Mouse (Mus musculus) forebrain, embryonic 13.5 days (tissue): ENCODE measurements at regions not wholly inside any gene's neighbourhood (a gene's known extent, or its start where the extent isn't known, plus 50 kb on each side); places are given as distances from the start of the nearest gene placed in this dataset.

ENCODE experiments used
- ATAC-seq: fragments of 200-750 bp; cut with Nextera tagmentation; 2 replicates; pipeline ENCODE4 v1.8.0; 2017
- H3K27ac ChIP-seq: fragments of 300-500 bp; sonication (generic); 2 replicates; pipeline ENCODE4 v1.5.1; 2015; ENCODE audit warnings: inconsistent platforms, mild to moderate bottlenecking, moderate library complexity
- H3K27me3 ChIP-seq: fragments of 300-500 bp; sonication (generic); 2 replicates; pipeline ENCODE4 v1.6.1; 2015; ENCODE audit warnings: mild to moderate bottlenecking, inconsistent platforms
- H3K36me3 ChIP-seq: fragments of 300-500 bp; sonication (generic); 2 replicates; pipeline ENCODE4 v1.6.1; 2015; ENCODE audit warnings: mild to moderate bottlenecking, inconsistent platforms; ENCODE audit not compliant: poor library complexity, severe bottlenecking
- H3K4me1 ChIP-seq: fragments of 300-500 bp; sonication (generic); 2 replicates; pipeline ENCODE4 v1.6.1; 2015; ENCODE audit warnings: inconsistent platforms
- H3K4me2 ChIP-seq: fragments of 300-500 bp; sonication (generic); 2 replicates; pipeline ENCODE4 v1.6.1; 2015; ENCODE audit warnings: inconsistent platforms, mild to moderate bottlenecking, moderate library complexity
- H3K4me3 ChIP-seq: fragments of 300-500 bp; sonication (generic); 2 replicates; pipeline ENCODE4 v1.5.1; 2015; ENCODE audit warnings: mild to moderate bottlenecking, inconsistent platforms
- H3K9ac ChIP-seq: fragments of 300-500 bp; sonication (generic); 2 replicates; pipeline ENCODE4 v1.6.1; 2015; ENCODE audit warnings: mild to moderate bottlenecking, inconsistent platforms
- H3K9me3 ChIP-seq: fragments of 300-500 bp; sonication (generic); replicated peaks from 2 replicates; pipeline ENCODE4 v1.6.1; 2016; ENCODE audit warnings: inconsistent platforms
- WGBS: fragments of 180-500 bp; shearing (Covaris S2); methylation state at CpG from one replicate; pipeline ENCODE4 v1.1.7; 2015; 5-methylcytosine and 5-hydroxymethylcytosine counted together

DNA sequence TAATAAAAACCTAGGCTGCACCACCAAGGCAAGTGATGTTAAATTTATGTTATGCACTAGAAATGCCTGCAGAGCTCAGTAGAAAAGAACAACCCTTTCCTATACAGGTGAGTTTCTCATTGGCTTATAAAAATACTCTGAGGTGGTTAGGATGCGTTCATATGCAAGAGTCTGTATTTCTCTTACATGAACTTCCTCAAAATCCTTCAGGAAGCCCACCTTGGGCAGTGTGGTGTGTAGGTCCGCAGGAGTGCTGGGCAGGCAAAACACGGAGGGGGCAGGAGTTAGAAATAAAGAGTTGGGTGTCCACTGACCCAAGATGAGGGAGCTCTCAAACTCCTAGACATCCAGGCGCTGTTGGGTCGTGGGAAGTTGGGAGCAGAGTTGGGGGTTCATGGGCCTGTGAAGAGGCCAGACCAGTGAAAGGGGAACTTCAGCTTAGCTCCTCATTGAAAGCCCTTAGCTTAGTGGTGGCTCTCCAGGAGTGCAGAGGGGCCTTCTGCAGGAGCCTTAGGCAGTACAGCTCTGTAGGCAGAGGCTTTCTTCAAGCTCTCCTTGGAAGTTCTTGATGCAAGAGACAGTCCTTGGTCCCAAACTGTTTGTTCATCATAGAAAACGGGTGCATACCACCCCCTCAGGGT is 150.0 kb downstream of the Zfp330 start:
- Histone ChIP-seq H3K27me3 (no peaks in the 10 kb centered on the region), H3K4me1 (no peaks in the 10 kb centered on the region), H3K9me3 (no peaks in the 10 kb centered on the region), H3K4me3 (no peak overlapping the region), H3K9ac (no peak overlapping the region), H3K27ac (no peak overlapping the region), H3K36me3 (no peaks in the 10 kb centered on the region), H3K4me2 (no peak overlapping the region)
- no peak for ATAC-seq
- 91% methylated on average over 6 of the region's 6 CpGs for WGBS

DNA sequence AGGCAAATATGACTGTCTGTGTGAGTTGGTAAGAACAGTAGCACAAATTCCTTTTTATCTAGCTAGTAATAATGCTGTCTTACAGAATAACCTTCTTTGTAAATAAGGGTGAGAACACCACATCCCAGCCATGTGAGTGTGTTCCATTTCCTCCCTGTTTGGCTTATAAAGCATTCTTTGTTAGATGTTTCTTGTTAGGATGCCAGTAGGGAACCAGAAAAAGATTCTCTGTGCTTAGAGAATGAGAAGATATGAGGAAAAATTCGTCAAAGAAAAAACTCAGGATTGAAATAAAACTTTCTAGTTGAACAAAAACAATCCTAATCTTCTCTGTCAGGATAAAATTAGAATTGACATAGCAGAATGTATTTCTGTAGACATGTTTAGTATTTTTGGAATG is 155.3 kb downstream of the Zfp330 start:
- H3K4me2 ChIP-seq, result no peak overlapping the region
- no peaks in the 10 kb centered on the region for H3K27me3 ChIP-seq
- no peaks in the 10 kb centered on the region for H3K4me1 ChIP-seq
- H3K27ac ChIP-seq, result no peak overlapping the region
- no peak overlapping the region for H3K9ac ChIP-seq
- 53% methylated on average over 1 of the region's 1 CpGs for WGBS
- H3K36me3 ChIP-seq, result no peaks in the 10 kb centered on the region
- no peak for ATAC-seq
- no peak overlapping the region for H3K4me3 ChIP-seq
- H3K9me3 ChIP-seq, result no peaks in the 10 kb centered on the region

DNA sequence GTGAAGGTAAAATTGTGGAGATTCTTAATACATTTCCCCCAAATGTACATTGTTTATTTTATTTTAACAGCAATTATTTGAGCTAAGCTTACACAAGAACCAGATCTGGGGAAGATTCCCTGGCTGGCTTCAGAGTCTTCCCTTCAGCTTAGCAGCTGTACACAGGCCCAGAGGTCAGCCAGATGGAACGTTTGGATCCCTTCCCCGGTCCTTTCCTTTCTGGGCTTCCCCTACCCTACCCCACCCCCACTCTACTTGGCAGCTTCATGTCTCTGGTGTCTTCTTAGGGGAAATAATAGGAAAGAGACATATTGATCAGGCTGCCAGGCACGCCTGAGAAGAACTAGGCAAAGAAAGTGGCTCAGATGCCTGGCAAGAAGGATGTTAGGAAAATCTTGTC is 172.4 kb downstream of the Zfp330 start:
- Histone ChIP-seq H3K4me1 (no peaks in the 10 kb centered on the region), H3K9me3 (no peaks in the 10 kb centered on the region), H3K27ac (no peak overlapping the region), H3K36me3 (no peaks in the 10 kb centered on the region), H3K4me2 (no peak overlapping the region), H3K9ac (no peak overlapping the region), H3K27me3 (no peaks in the 10 kb centered on the region), H3K4me3 (no peak overlapping the region)
- ATAC-seq, result no peak
- 54% methylated on average over 3 of the region's 3 CpGs for WGBS

DNA sequence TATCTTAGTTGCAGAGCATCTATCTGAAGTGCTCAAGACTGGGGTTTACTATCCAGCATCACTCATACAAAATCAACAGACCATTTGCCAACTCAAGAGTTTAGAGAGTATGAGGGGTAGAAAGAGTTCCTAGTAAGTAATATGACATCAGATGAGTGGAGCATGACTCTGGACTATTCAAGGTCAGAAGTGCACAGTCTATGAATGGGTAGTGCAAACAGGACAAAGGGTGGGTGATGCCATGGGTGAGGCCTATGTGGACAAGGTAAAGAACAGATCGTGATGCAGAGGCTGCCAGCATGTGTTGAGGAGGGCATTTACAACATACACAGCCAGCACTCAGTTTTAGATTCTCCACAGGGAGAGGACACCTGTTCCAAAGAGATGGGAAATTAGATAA is 170.4 kb upstream of the Il15 start:
- WGBS, result 93% methylated on average over 1 of the region's 1 CpGs
- ATAC-seq, result no peak

DNA sequence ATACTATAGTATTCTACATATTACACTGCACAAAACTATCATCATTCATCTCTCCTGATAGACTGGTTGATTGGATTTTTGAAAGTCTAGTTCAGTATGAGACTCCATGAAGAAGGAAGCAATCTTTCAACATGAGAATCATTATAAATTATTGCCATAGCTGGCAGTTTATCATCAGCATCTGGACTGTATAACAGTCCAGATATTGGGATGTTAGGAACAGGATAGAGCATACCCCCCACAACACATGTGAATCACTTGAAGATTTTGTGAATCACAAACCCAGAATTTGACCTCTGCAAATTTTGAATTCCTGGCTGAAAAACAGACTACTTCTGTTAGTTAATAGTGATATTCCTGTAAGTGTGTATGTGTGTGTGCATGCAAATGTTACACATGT is 135.1 kb upstream of the Il15 start:
- Histone ChIP-seq H3K4me2 (no peak overlapping the region), H3K27ac (no peak overlapping the region), H3K9ac (no peak overlapping the region), H3K4me1 (no peaks in the 10 kb centered on the region), H3K36me3 (no peaks in the 10 kb centered on the region), H3K9me3 (no peaks in the 10 kb centered on the region), H3K4me3 (no peak overlapping the region), H3K27me3 (no peaks in the 10 kb centered on the region)
- no peak for ATAC-seq

More for the DNA sequence above, 170.4 kb upstream of the Il15 start:
- Histone ChIP-seq H3K4me2 (no peak overlapping the region), H3K9me3 (no peaks in the 10 kb centered on the region), H3K9ac (no peak overlapping the region), H3K27me3 (no peaks in the 10 kb centered on the region), H3K27ac (no peak overlapping the region), H3K4me3 (no peak overlapping the region), H3K36me3 (no peaks in the 10 kb centered on the region), H3K4me1 (no peaks in the 10 kb centered on the region)

DNA sequence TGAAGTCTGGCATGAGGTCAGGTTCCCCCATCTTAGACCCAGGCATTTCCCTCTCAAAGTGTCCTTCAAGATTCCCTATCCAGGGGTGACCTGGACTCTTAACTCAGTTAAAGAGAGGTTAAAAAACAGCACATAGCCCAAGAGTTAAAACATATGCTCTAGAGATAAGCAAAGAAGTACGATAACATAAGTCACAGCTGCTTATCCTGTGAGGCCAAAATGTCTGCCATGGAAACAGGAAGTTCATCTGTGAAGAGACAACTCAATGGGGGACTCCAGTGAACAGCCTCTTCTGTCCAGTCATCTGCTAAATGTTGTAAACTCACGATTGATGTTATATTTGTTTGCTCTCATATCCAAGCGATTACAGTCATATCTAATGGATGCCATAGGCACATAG is 126.1 kb upstream of the Il15 start:
- no peak for ATAC-seq
- WGBS, result 92% methylated on average over 3 of the region's 3 CpGs

DNA sequence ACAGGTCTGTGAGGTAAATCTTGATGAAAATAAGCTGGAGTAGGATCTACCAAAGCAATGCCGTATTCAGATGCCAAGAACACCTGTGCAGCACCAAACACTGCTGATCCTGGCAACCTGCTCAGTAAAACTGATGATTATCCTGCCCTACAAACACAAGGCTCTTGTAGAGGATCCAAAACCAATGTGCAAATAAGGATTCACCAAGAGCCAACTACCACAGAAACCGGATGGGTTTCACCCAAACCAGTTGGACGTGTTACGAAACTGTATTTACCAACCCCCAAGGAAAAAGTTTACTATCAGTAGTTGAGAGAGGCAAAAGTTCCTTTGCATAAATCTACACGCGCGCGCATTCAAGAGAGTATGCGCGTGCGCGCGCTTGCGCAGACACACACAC is 120.8 kb upstream of the Il15 start:
- Histone ChIP-seq H3K9ac (no peak overlapping the region), H3K4me3 (no peak overlapping the region), H3K4me1 (no peaks in the 10 kb centered on the region), H3K36me3 (no peaks in the 10 kb centered on the region), H3K4me2 (no peak overlapping the region), H3K27me3 (no peaks in the 10 kb centered on the region), H3K27ac (no peak overlapping the region), H3K9me3 (no peaks in the 10 kb centered on the region)
- ATAC-seq, result no peak
- 96% methylated on average over 14 of the region's 14 CpGs for WGBS

More for the DNA sequence above, 126.1 kb upstream of the Il15 start:
- H3K9me3 ChIP-seq, result no peaks in the 10 kb centered on the region
- no peak overlapping the region for H3K4me3 ChIP-seq
- no peaks in the 10 kb centered on the region for H3K4me1 ChIP-seq
- H3K36me3 ChIP-seq, result no peaks in the 10 kb centered on the region
- H3K27ac ChIP-seq, result no peak overlapping the region
- no peak overlapping the region for H3K4me2 ChIP-seq
- H3K9ac ChIP-seq, result no peak overlapping the region
- H3K27me3 ChIP-seq, result no peaks in the 10 kb centered on the region

DNA sequence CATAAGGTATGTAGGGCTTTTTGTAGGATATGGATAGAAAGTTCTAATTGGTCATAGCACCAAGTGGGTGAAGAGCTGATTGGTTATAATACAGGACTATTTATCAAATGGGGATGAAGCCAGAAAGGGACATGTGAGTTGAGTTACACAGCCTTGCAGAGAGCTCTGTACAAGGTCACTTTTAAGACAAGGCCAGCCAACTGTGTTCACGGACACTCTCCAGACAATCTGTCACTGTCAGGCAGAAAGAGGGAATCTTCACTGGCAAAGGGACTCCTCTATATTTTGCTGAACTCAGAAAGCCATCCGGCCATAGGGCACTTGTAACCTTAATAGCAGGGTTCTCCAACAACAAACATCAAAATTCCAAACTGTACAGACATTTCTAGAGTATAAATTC is 95.5 kb upstream of the Il15 start:
- no peaks in the 10 kb centered on the region for H3K27me3 ChIP-seq
- no peaks in the 10 kb centered on the region for H3K36me3 ChIP-seq
- H3K9ac ChIP-seq, result no peak overlapping the region
- H3K4me1 ChIP-seq, result no peaks in the 10 kb centered on the region
- no peak overlapping the region for H3K27ac ChIP-seq
- H3K9me3 ChIP-seq, result no peaks in the 10 kb centered on the region
- no peak for ATAC-seq
- H3K4me3 ChIP-seq, result no peak overlapping the region
- WGBS, result 87% methylated on average over 2 of the region's 2 CpGs
- H3K4me2 ChIP-seq, result no peak overlapping the region

DNA sequence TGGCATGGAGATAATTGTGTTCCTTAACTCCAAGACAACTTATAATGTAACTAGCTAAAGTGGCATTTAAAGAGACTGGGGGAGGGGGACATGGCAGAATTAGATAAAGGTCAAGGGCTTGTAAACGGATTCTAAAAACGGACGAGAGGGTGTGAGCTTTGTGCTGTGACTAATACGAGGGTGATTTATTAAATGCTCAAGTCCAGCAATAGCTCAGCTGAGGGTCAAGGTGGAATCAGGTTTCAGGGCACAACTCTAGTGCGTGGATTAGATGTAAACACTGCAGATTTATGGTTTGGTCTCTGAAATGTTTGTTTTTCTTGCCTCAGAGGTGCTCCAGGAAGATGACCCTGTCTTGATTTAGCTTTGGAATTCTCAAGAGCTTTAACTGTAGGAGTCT is 74.8 kb upstream of the Il15 start:
- WGBS, result 55% methylated on average over 5 of the region's 5 CpGs
- H3K4me3 ChIP-seq, result no peak overlapping the region
- ATAC-seq, result no peak
- no peaks in the 10 kb centered on the region for H3K36me3 ChIP-seq
- no peak overlapping the region for H3K4me2 ChIP-seq
- H3K27me3 ChIP-seq, result no peaks in the 10 kb centered on the region
- no peaks in the 10 kb centered on the region for H3K4me1 ChIP-seq
- no peaks in the 10 kb centered on the region for H3K9me3 ChIP-seq
- no peak overlapping the region for H3K9ac ChIP-seq
- H3K27ac ChIP-seq, result no peak overlapping the region

DNA sequence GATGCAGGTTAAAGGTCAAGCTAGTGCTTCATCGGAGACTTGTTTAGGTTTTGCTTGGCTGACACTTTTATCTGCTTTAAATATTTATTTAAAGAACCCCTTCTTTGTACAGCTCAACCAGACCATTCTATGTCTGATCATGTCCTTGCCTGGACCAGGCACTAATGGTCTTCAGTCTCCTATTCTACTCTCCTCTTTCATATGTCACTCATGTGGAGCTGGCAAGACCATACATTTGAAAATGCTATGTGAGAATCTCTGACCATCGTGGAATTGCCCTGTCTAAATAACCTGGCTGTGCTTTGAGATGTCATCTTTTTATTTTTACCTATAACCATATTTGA is 74.4 kb upstream of the Il15 start:
- no peaks in the 10 kb centered on the region for H3K9me3 ChIP-seq
- WGBS, result 32% methylated on average over 2 of the region's 2 CpGs
- H3K27ac ChIP-seq, result no peak overlapping the region
- ATAC-seq, result no peak
- H3K4me1 ChIP-seq, result no peaks in the 10 kb centered on the region
- H3K36me3 ChIP-seq, result no peaks in the 10 kb centered on the region
- H3K4me3 ChIP-seq, result no peak overlapping the region
- no peaks in the 10 kb centered on the region for H3K27me3 ChIP-seq
- no peak overlapping the region for H3K9ac ChIP-seq
- H3K4me2 ChIP-seq, result no peak overlapping the region

DNA sequence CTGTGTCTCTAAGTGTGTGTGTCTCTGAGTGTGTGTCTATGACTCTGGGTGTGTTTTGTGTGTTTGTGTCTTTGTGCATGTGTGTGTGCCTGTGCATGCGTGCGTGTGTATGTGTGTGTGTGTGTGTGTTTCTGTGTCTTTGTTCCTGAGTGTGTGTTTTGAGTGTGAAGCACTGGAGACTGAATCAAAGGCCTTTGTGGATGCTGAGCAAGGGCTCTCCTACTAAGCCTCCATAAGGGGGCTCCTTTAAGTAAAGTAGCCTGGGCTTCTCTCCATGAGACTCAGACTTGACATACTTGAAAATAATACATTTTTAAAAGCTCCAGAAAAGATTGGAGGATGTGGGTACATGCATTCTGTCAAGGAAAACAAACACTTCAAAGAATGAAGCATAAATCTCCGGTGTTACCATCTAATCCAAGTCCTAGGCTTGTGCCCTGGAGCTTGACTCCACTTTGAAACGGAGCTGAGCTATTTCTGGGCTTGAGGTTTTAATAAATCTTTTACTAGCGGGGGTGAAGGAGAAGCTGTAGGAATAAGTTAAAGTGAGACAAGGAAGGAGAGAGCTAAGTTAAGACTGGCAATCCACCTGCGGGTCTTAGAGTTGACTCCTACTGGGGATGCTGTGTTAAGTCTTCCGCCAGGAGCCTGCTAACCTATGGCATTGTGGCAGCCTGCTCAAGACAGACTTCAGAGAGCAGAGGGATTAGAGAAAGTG is 73.8 kb upstream of the Il15 start:
- Histone ChIP-seq H3K36me3 (no peaks in the 10 kb centered on the region), H3K4me2 (no peak overlapping the region), H3K9ac (no peak overlapping the region), H3K4me1 (no peaks in the 10 kb centered on the region), H3K27ac (no peak overlapping the region), H3K27me3 (no peaks in the 10 kb centered on the region), H3K4me3 (no peak overlapping the region), H3K9me3 (no peaks in the 10 kb centered on the region)
- ATAC-seq, result no peak
- 69% methylated on average over 7 of the region's 7 CpGs for whole genome bisulfite sequencing

DNA sequence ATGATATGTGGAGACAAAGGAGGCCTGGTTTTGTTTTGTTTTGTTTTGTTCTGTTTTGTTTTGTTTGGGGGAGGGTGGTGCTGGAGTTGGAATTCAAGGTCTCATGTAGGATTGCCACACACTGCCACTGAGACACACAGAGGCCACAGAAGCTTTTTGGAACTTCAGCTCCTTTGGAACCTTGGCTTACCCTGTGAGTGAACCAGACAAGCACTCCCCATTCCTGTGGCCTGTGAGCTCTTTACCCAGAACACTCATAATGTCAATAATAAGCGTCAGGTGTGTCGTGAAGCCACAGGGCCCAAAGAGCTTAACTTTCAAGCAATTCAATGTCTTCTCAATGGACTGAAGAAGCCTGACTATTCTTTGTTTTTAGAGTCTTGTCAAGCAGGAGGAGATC is 70.2 kb upstream of the Il15 start:
- ATAC-seq, result no peak
- Histone ChIP-seq H3K4me3 (no peak overlapping the region), H3K9ac (no peak overlapping the region), H3K4me1 (no peaks in the 10 kb centered on the region), H3K36me3 (no peaks in the 10 kb centered on the region), H3K27ac (no peak overlapping the region), H3K4me2 (no peak overlapping the region), H3K27me3 (no peaks in the 10 kb centered on the region), H3K9me3 (no peaks in the 10 kb centered on the region)
- WGBS, result 91% methylated on average over 2 of the region's 2 CpGs

DNA sequence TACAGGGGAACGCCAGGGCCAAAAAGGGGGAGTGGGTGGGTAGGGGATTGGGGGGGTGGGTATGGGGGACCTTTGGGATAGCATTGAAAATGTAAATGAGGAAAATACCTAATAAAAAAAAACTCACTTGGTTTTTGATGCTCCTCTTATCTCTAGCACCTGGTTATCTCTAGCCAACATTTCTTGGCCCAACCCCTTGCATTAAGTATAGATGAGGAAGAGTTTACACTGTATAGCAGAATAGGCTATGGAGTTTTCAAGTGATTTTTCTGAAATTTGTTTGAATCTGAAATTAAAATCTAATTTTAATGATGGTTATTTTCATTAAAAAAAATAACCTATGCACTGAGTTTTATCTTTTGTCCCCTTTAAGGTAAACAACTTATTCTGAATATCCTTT is 68.8 kb upstream of the Il15 start:
- Histone ChIP-seq H3K9me3 (no peaks in the 10 kb centered on the region), H3K27me3 (no peaks in the 10 kb centered on the region), H3K27ac (no peak overlapping the region), H3K36me3 (no peaks in the 10 kb centered on the region), H3K4me3 (no peak overlapping the region), H3K9ac (no peak overlapping the region), H3K4me2 (no peak overlapping the region), H3K4me1 (no peaks in the 10 kb centered on the region)
- WGBS, result no CpG with 5 or more reads among the region's 1 CpGs
- ATAC-seq, result no peak
